Mouse (Mus musculus) intestine, postnatal 0 days (tissue): ENCODE data around the gene Adamts1. TPM values are rescaled to one million over a fixed set of nuclear protein-coding genes. Genes with fewer than 3 reads are reported as not detected.

Source experiments
- ATAC-seq: fragments of 200-750 bp; cut with Nextera tagmentation; 2 replicates; pipeline ENCODE4 v1.8.0; 2017; ENCODE audit warnings: mild to moderate bottlenecking, moderate TSS enrichment, moderate library complexity
- H3K27ac ChIP-seq: fragments of 300-500 bp; sonication (generic); 2 replicates; pipeline ENCODE4 v1.5.1; 2014; ENCODE audit warnings: mild to moderate bottlenecking, low read depth, low read length, moderate library complexity
- H3K27me3 ChIP-seq: fragments of 300-500 bp; sonication (generic); replicated peaks from 2 replicates; pipeline ENCODE4 v1.6.1; 2014; ENCODE audit warnings: low read length, mixed read lengths; ENCODE audit not compliant: control insufficient read depth, insufficient read depth
- H3K36me3 ChIP-seq: fragments of 300-500 bp; sonication (generic); 2 replicates; pipeline ENCODE4 v1.6.1; 2014; ENCODE audit warnings: mild to moderate bottlenecking, moderate library complexity; ENCODE audit not compliant: control insufficient read depth, insufficient read depth
- H3K4me1 ChIP-seq: fragments of 300-500 bp; sonication (generic); replicated peaks from 2 replicates; pipeline ENCODE4 v1.6.1; 2014; ENCODE audit warnings: antibody characterized with exemption, low read length, mixed read lengths; ENCODE audit not compliant: control insufficient read depth, insufficient read depth
- H3K4me2 ChIP-seq: fragments of 300-500 bp; sonication (generic); replicated peaks from 2 replicates; pipeline ENCODE4 v1.6.1; 2014; ENCODE audit warnings: low read depth, mild to moderate bottlenecking, moderate library complexity
- H3K4me3 ChIP-seq: fragments of 300-500 bp; sonication (generic); 2 replicates; pipeline ENCODE4 v1.5.1; 2014; ENCODE audit warnings: low read depth, low read length
- H3K9ac ChIP-seq: fragments of 300-500 bp; sonication (generic); 2 replicates; pipeline ENCODE4 v1.6.1; 2014; ENCODE audit warnings: mild to moderate bottlenecking, low read depth, low read length
- H3K9me3 ChIP-seq: fragments of 300-500 bp; sonication (generic); 2 replicates; pipeline ENCODE4 v1.6.1; 2016; ENCODE audit warnings: mixed run types; ENCODE audit not compliant: control insufficient read depth
- CTCF ChIP-seq: sonication (generic); IDR thresholded peaks from 2 replicates; pipeline ENCODE4 v1.5.1; 2016; ENCODE audit warnings: low read depth, mild to moderate bottlenecking, control low read depth, antibody characterized with exemption, moderate library complexity
- WGBS: fragments of 180-500 bp; shearing (Covaris S2); extraction: QIAGEN DNeasy Blood & Tissue Kit; methylation state at CpG from one replicate; pipeline ENCODE4 v1.1.7; 2014; 5-methylcytosine and 5-hydroxymethylcytosine counted together
- polyA plus RNA-seq: library from polyadenylated mRNA; unstranded; fragments of >200 nt; fragmentation: Nextera tagmentation; extraction: Ambion mirVana; gene quantifications from 2 replicates; pipeline ENCODE4 v1.2.1, GENCODE M21; 2015

The Adamts1 gene
- polyA plus RNA-seq, 1 experiment from 2014 or later, result 8.2 TPM

DNA sequence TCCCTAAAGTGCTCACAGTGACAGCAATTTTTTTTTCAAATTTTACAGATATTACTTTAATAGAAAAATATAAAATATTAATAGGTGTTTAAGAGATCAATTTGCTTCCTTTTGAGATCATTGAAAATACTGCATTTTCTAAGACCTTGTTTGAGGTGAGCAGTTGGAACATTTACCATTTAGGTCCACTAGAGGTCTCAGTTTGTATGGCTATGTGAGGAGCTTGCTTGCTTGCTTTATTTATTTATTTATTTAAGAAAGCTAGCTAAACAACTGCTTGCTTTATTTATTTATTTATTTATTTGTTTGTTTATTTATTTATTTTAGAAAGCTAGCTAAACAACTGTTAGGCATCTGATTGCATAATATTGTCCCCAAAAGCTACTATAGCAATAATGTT lies 23.1 kb downstream of the Adamts1 start:
- H3K4me3 ChIP-seq, result no peak overlapping the region
- no peak overlapping the region for H3K4me2 ChIP-seq
- H3K27ac ChIP-seq, result no peak overlapping the region

GRCm38 (mm10) chr16:85772272-85772671 lies 30.6 kb downstream of the Adamts1 start:
- Histone ChIP-seq H3K4me3 (no peak overlapping the region), H3K27me3 (no peaks in the 10 kb centered on the region), H3K36me3 (no peaks in the 10 kb centered on the region), H3K4me2 (no peak overlapping the region), H3K9me3 (no peaks in the 10 kb centered on the region), H3K9ac (no peak overlapping the region), H3K4me1 (no peaks in the 10 kb centered on the region), H3K27ac (no peak overlapping the region)
- no peak for ATAC-seq
- TF ChIP-seq CTCF, result no peak
- 58% methylated on average over 3 of the region's 3 CpGs for WGBS

More for the DNA sequence above, 23.1 kb downstream of the Adamts1 start:
- H3K36me3 ChIP-seq, result no peaks in the 10 kb centered on the region
- H3K9me3 ChIP-seq, result no peaks in the 10 kb centered on the region
- no peaks in the 10 kb centered on the region for H3K27me3 ChIP-seq
- H3K4me1 ChIP-seq, result no peaks in the 10 kb centered on the region
- TF ChIP-seq CTCF, result peak; percentile 65
- ATAC-seq, result no peak
- no peak overlapping the region for H3K9ac ChIP-seq

- H3K9me3 ChIP-seq, result no peaks in the 10 kb centered on the region
- no peak overlapping the region for H3K4me2 ChIP-seq
- no peaks in the 10 kb centered on the region for H3K4me1 ChIP-seq
- H3K27me3 ChIP-seq, result no peaks in the 10 kb centered on the region
- no peak overlapping the region for H3K4me3 ChIP-seq
- H3K27ac ChIP-seq, result no peak overlapping the region
- ATAC-seq, result no peak
- no peak for TF ChIP-seq CTCF
- H3K9ac ChIP-seq, result no peak overlapping the region
- H3K36me3 ChIP-seq, result no peaks in the 10 kb centered on the region
- 49% methylated on average over 4 of the region's 4 CpGs for WGBS
Measured at GRCm38 (mm10) chr16:85767341-85767740, 35.6 kb downstream of the Adamts1 start.

DNA sequence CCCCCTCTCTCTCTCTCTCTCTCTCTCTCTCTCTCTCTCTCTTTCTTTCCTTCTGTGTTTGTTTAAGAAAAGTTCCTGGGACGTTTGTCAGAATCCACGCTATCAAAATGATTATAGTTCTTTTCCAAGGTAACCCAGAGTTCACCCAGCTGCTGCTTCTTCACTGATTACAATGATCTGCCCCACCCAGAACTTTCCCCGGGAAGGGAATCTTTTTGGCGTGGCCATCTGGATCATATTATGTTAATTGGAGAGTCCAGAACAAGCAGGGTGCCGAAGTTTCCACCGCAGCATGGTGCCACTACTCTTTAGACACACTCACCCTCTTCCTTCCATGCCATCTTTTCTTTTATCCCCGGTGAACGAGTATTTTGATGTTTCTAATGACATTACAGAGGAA lies 37.2 kb downstream of the Adamts1 start:
- H3K27me3 ChIP-seq, result no peaks in the 10 kb centered on the region
- H3K9me3 ChIP-seq, result no peaks in the 10 kb centered on the region
- no peaks in the 10 kb centered on the region for H3K4me1 ChIP-seq
- WGBS, result 44% methylated on average over 8 of the region's 8 CpGs
- ATAC-seq, result no peak
- H3K4me2 ChIP-seq, result no peak overlapping the region
- H3K9ac ChIP-seq, result no peak overlapping the region
- no peak overlapping the region for H3K27ac ChIP-seq
- H3K4me3 ChIP-seq, result no peak overlapping the region
- TF ChIP-seq CTCF, result no peak
- no peaks in the 10 kb centered on the region for H3K36me3 ChIP-seq

DNA sequence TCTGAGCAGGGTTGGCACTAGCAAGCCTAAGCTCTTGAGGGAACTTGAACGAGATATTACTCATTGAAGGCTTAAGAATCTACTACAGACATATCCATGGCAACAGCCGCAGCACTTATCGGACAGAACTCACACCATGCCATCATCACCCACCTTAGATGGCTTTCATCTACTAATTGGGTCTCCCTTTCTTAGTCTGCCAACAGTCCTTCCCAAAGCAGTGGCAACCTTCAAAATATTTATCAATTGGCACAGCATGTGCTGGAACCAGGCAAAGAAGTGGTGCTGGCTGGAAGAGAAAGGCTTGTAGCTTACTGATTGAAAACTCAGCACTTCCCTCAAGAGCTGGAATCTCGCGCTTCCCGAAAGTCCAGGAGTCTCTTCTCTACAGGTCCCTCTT lies 37.7 kb downstream of the Adamts1 start:
- no peak overlapping the region for H3K27ac ChIP-seq
- 89% methylated on average over 6 of the region's 6 CpGs for WGBS
- no peak overlapping the region for H3K4me2 ChIP-seq
- no peaks in the 10 kb centered on the region for H3K4me1 ChIP-seq
- H3K4me3 ChIP-seq, result no peak overlapping the region
- H3K9me3 ChIP-seq, result no peaks in the 10 kb centered on the region
- H3K9ac ChIP-seq, result no peak overlapping the region
- TF ChIP-seq CTCF, result no peak
- no peak for ATAC-seq
- no peaks in the 10 kb centered on the region for H3K36me3 ChIP-seq
- H3K27me3 ChIP-seq, result no peaks in the 10 kb centered on the region

GRCm38 (mm10) chr16:85762052-85762665 lies 40.8 kb downstream of the Adamts1 start:
- H3K27ac ChIP-seq, result no peak overlapping the region
- H3K4me2 ChIP-seq, result no peak overlapping the region
- ATAC-seq, result no peak
- H3K9ac ChIP-seq, result no peak overlapping the region
- no peak for TF ChIP-seq CTCF
- H3K4me3 ChIP-seq, result no peak overlapping the region
- no peaks in the 10 kb centered on the region for H3K27me3 ChIP-seq
- no peaks in the 10 kb centered on the region for H3K4me1 ChIP-seq
- 83% methylated on average over 10 of the region's 10 CpGs for WGBS
- no peaks in the 10 kb centered on the region for H3K36me3 ChIP-seq
- no peaks in the 10 kb centered on the region for H3K9me3 ChIP-seq
